Mouse (Mus musculus) stomach, embryonic 14.5 days (tissue): ENCODE measurements around the gene Igfbp1. TPM values are rescaled to one million over a fixed set of nuclear protein-coding genes. Genes with fewer than 3 reads are reported as not detected.

Experiments used
- ATAC-seq: fragments of 200-750 bp; cut with Nextera tagmentation; 2 replicates; pipeline ENCODE4 v1.8.0; 2017; ENCODE audit warnings: low read depth, moderate TSS enrichment; ENCODE audit not compliant: insufficient number of reproducible peaks, insufficient read depth, low FRiP score
- H3K27ac ChIP-seq: fragments of 300-500 bp; sonication (generic); 2 replicates; pipeline ENCODE4 v1.5.1; 2014; ENCODE audit warnings: mild to moderate bottlenecking, low read length, moderate library complexity, mixed read lengths
- H3K27me3 ChIP-seq: fragments of 300-500 bp; sonication (generic); 2 replicates; pipeline ENCODE4 v1.6.1; 2014; ENCODE audit warnings: low read length, control low read depth, mixed read lengths; ENCODE audit not compliant: control insufficient read depth, insufficient read depth
- H3K36me3 ChIP-seq: fragments of 300-500 bp; sonication (generic); 2 replicates; pipeline ENCODE4 v1.6.1; 2014; ENCODE audit warnings: mild to moderate bottlenecking, control low read depth, low read length, moderate library complexity, mixed read lengths; ENCODE audit not compliant: control insufficient read depth, insufficient read depth
- H3K4me1 ChIP-seq: fragments of 300-500 bp; sonication (generic); 2 replicates; pipeline ENCODE4 v1.6.1; 2014; ENCODE audit warnings: low read length, control low read depth, mixed read lengths; ENCODE audit not compliant: control insufficient read depth, insufficient read depth
- H3K4me2 ChIP-seq: fragments of 300-500 bp; sonication (generic); replicated peaks from 2 replicates; pipeline ENCODE4 v1.6.1; 2014; ENCODE audit warnings: low read depth, low read length, control low read depth
- H3K4me3 ChIP-seq: fragments of 300-500 bp; sonication (generic); 2 replicates; pipeline ENCODE4 v1.5.1; 2014; ENCODE audit warnings: low read depth, low read length, control low read depth
- H3K9ac ChIP-seq: fragments of 300-500 bp; sonication (generic); replicated peaks from 2 replicates; pipeline ENCODE4 v1.6.1; 2014; ENCODE audit warnings: low read depth, mild to moderate bottlenecking, control low read depth, low read length, moderate library complexity, mixed read lengths
- H3K9me3 ChIP-seq: fragments of 300-500 bp; sonication (generic); 2 replicates; pipeline ENCODE4 v1.6.1; 2016; ENCODE audit warnings: low read depth, low read length, control low read depth; ENCODE audit not compliant: control insufficient read depth
- WGBS: fragments of 180-500 bp; shearing (Covaris S2); extraction: QIAGEN DNeasy Blood & Tissue Kit; methylation state at CpG from one replicate; pipeline ENCODE4 v1.1.7; 2014; 5-methylcytosine and 5-hydroxymethylcytosine counted together
- polyA plus RNA-seq: library from polyadenylated mRNA; unstranded; fragments of >200 nt; fragmentation: Nextera tagmentation; extraction: Ambion mirVana; gene quantifications from 2 replicates; pipeline ENCODE4 v1.2.1, GENCODE M21; 2014

The Igfbp1 gene
- polyA plus RNA-seq, 1 experiment from 2014 or later: 1.7 TPM

DNA sequence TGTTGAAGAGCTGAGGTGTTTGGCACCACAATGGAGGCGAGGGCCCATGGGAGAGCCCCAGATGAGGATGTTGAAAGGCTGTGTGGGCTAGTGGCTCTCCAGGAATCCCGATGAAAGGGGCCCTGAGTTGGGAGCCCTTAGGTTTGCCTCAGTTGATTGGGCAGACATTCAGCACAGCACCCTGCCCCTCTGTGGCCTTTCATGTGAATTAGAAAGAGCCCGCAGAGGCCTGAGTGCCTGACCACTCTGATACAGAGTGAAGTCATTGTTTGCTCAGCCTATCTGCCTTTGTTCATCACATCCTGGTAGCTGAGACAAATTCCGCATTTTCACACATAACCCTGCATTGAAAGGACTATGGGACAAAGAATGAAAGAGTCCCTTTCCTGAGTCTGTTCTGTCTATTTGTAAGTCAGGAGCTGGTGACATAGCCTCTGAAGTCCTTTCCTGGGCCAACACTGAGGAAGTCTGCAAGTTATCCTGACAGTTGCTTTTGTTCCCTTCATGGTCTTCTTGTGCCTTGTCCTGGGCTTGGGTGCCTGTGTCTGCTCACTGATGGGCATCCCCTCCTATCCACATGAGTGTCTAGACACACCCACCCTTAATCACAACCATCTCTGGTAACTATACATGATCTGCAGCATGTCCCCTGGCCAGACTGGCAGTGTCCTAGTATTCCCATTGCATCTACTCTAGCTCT lies 41.6 kb downstream of the Igfbp1 start:
- no peaks in the 10 kb centered on the region for H3K36me3 ChIP-seq
- ATAC-seq: no peak
- 68% methylated on average over 4 of the region's 4 CpGs for WGBS
- no peak overlapping the region for H3K9ac ChIP-seq
- H3K4me2 ChIP-seq: no peak overlapping the region
- no peak overlapping the region for H3K4me3 ChIP-seq
- H3K4me1 ChIP-seq: no peaks in the 10 kb centered on the region
- H3K27me3 ChIP-seq: no peaks in the 10 kb centered on the region
- no peak overlapping the region for H3K27ac ChIP-seq
- no peaks in the 10 kb centered on the region for H3K9me3 ChIP-seq

DNA sequence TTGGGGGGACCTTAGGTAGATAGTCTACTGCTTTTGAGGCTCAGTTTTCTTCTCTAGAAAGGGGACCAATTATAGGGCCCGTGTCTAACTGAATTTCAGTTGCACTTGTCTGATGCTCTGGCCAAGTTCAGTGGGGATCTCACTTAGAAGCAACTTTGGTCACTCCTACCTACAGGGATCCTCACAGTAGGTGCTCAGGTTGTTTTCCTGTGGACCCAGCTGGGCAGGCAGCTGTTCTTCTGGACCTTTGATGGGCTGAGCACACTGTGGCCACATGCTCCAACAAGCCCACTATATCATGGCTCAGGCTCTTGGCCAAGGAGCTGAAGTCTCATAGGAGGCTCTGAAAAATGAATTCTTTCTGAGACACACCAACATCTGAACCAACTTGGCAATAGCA lies 47.2 kb downstream of the Igfbp1 start:
- Histone ChIP-seq H3K4me3 (no peak overlapping the region), H3K9me3 (no peaks in the 10 kb centered on the region), H3K4me1 (no peaks in the 10 kb centered on the region), H3K36me3 (no peaks in the 10 kb centered on the region), H3K27me3 (no peaks in the 10 kb centered on the region), H3K4me2 (no peak overlapping the region), H3K27ac (no peak overlapping the region), H3K9ac (no peak overlapping the region)
- 81% methylated on average over 1 of the region's 1 CpGs for WGBS
- ATAC-seq: no peak

GRCm38 (mm10) chr11:7250415-7250814 lies 52.8 kb downstream of the Igfbp1 start:
- ATAC-seq: no peak
- Histone ChIP-seq H3K27ac (no peak overlapping the region), H3K9me3 (no peaks in the 10 kb centered on the region), H3K9ac (no peak overlapping the region), H3K36me3 (no peaks in the 10 kb centered on the region), H3K27me3 (no peaks in the 10 kb centered on the region), H3K4me1 (no peaks in the 10 kb centered on the region), H3K4me2 (no peak overlapping the region), H3K4me3 (no peak overlapping the region)
- 91% methylated on average over 2 of the region's 2 CpGs for WGBS

- no peaks in the 10 kb centered on the region for H3K36me3 ChIP-seq
- no peak overlapping the region for H3K4me2 ChIP-seq
- H3K9me3 ChIP-seq: no peaks in the 10 kb centered on the region
- no peaks in the 10 kb centered on the region for H3K4me1 ChIP-seq
- H3K27me3 ChIP-seq: no peaks in the 10 kb centered on the region
- 92% methylated on average over 5 of the region's 5 CpGs for WGBS
- H3K9ac ChIP-seq: no peak overlapping the region
- no peak overlapping the region for H3K4me3 ChIP-seq
- no peak overlapping the region for H3K27ac ChIP-seq
- ATAC-seq: no peak
Observed at GRCm38 (mm10) chr11:7250870-7251269, 53.3 kb downstream of the Igfbp1 start.

Other genes with a start within 250 kb of the Igfbp1 start
- gene Adcy1, start 134.3 kb upstream of the Igfbp1 start, polyA plus RNA-seq: 3.6 and 4.4 TPM in 2 replicates
- gene Gm11985, start 9.2 kb upstream of the Igfbp1 start, polyA plus RNA-seq: 0.25 TPM in 1 of 2 replicates, not detected in the other
- gene Igfbp3, start 16.1 kb downstream of the Igfbp1 start, polyA plus RNA-seq: 49.9 and 62.0 TPM in 2 replicates